Mouse (Mus musculus): ENCODE results near the gene Sgo1.

GRCm38 (mm10) chr17:53670453-53670852 is 18.7 kb downstream of the Sgo1 start:
- no peak for TF ChIP-seq USF1 (IDR thresholded peaks at IDR 0.05; ENCODE audit: low read depth, low read length)
- no peak for TF ChIP-seq MXI1 (IDR thresholded peaks at IDR 0.05; ENCODE audit: low read depth, low read length)
- TF ChIP-seq POLR2A (IDR thresholded peaks at IDR 0.05; ENCODE audit: control insufficient read depth in 1 of 2, insufficient read depth in 1 of 2, low read depth in 1 of 2, low read length in 2 of 2, poor library complexity in 1 of 2), result no peak
- TF ChIP-seq ZMIZ1 (IDR thresholded peaks at IDR 0.05; ENCODE audit: low read depth, low read length), result no peak
- TF ChIP-seq UBTF (IDR thresholded peaks at IDR 0.05; ENCODE audit: borderline replicate concordance, insufficient read depth, low read depth, low read length), result no peak
- no peak for TF ChIP-seq CTCF (IDR thresholded peaks at IDR 0.05 in 2 of 3, conservative IDR thresholded peaks at IDR 0.05 in 1 of 3; ENCODE audit: control insufficient read depth in 1 of 3, insufficient read depth in 1 of 3, low read depth in 2 of 3, low read length in 3 of 3, poor library complexity in 1 of 3, severe bottlenecking in 1 of 3)
- no peak for TF ChIP-seq MAFK (IDR thresholded peaks at IDR 0.05; ENCODE audit: borderline replicate concordance, low read depth, low read length)
- TF ChIP-seq ZKSCAN1 (IDR thresholded peaks at IDR 0.05; ENCODE audit: low read depth, low read length), result no peak
- TF ChIP-seq GABPA (IDR thresholded peaks at IDR 0.05; ENCODE audit: low read depth, low read length), result no peak
- no peak for TF ChIP-seq ETS1 (IDR thresholded peaks at IDR 0.05; ENCODE audit: low read depth, low read length)
